Mouse (Mus musculus) common myeloid progenitor, adult 5-6 weeks (primary cell): Measurements from ENCODE around the gene Ergic2. TPM values are rescaled to one million over a fixed set of nuclear protein-coding genes. Genes with fewer than 3 reads are reported as not detected.

Experiments
- ATAC-seq: replicated peaks from 2 replicates; pipeline ENCODE4 v1.8.0; 2016; ENCODE audit warnings: low read depth, mild to moderate bottlenecking, moderate TSS enrichment, inconsistent platforms; ENCODE audit not compliant: poor library complexity, severe bottlenecking
- total RNA-seq: library from RNA; stranded (forward); fragments of 200-1000, 187-1606 nt; gene quantifications from 2 replicates; pipeline ENCODE4 v1.2.3, GENCODE M21; 2017

The Ergic2 gene
- total RNA-seq: 122 and 125 TPM in 2 replicates

- peak; percentile 93 for ATAC-seq
These were observed at the start of gene Ergic2 for GRCm38 (mm10) chr6:148211897-148212680. Gene Ergic2, minus strand, starts transcription at chr6:148212374.

GRCm38 (mm10) chr6:148260729-148261101, 48.5 kb upstream of the Ergic2 start:
- no peak for ATAC-seq

GRCm38 (mm10) chr6:148259979-148260728, 48.0 kb upstream of the Ergic2 start:
- no peak for ATAC-seq

DNA sequence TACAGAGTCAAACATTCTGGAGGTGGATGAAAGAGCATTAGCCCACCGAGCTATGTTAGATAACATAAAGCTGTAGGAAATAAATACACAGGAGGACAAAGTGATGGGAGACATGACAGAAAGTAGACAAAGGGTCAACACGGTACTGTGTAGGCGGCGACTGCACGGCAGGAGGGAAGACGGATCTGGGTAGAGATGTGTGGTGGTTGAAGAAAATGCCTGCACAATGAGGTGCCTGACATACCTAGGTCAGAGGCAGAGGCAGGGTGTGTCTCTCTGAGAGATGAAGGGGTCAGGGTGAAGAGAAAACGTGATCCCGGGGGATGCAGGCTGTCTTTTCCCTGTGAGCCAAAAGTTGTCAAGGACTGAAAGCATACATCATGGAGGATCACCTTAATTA, 46.9 kb upstream of the Ergic2 start:
- no peak for ATAC-seq

DNA sequence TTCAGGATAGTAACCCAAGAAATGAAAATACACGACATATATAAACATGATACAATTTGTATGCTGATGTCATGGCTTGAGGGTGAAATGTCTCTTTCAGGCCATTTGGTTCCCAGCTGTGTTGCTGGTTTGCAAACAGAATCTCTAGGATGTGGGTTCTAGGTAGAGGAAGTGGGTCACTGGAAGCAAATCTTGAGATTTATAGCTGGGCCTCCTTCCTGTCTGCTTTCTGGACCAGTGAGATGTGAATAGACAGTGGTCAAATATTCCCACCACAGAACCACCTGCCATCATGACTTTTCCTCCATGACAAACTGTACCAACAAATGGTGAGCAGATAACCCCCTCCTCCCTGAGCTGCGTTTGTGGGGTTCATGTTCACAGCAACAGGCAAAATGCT, 45.6 kb upstream of the Ergic2 start:
- peak; percentile 89 for ATAC-seq

- peak; percentile 37 for ATAC-seq
These were observed 43.9 kb upstream of the Ergic2 start for GRCm38 (mm10) chr6:148256109-148256508.

- ATAC-seq: no peak
These were observed 43.4 kb upstream of the Ergic2 start for GRCm38 (mm10) chr6:148255395-148256053.

DNA sequence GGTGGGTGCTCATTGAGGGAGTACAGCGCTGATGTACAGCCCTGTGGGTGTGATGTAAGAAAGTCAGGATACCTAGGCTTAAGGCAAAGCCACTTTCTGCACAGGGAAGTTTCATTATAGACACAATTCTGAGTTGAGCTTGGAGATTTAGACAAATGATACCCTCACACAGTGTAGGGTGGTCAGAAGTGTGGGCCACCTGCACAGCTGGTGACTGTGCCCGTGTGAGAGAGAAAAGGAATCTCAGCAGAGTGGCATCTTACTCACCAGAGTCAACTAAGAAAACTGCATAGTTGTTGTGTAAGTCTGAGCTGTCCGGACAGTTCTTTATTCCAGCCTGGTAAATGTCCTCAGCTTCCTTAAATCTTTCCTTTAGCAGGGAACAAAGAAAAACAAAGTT, 37.0 kb upstream of the Ergic2 start:
- ATAC-seq: no peak

DNA sequence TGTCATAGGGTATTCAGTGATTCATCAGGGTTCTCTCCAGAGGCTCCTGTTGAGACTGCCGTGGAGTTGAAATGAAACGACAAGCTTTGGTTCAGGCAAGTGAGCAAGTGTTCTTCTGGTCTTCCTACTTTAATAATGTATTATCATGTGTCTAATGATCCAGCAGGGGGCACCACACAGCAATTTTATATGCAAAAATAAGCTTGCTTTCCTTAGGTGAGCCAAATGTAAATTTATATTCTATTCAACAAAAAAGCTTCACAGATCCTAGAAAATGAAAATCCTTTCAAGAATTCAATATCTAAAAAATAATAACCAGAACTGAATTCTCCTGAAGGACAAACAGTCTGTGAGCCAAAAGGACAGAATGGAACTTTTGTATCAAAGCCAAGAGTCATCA, 36.5 kb upstream of the Ergic2 start:
- peak; percentile 69 for ATAC-seq

DNA sequence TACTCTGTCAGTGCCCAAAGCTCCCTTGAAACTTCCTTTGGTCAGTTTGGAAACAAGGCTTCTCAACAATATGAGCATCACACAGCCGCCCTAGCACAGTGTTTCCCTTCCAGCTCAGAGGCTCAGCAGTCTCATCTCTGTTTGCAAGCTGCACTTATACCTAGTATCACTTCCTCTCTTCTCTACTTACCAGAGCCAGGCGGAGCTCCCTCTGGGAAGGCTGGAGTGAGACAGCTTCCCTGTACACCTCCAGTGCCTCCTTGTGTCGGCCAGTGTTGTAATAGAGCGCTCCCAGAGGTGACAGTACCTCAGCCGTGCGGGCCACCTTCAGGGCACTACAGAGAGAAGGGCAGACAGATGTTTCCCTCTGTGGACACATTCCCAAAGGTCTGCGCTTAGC, 34.4 kb upstream of the Ergic2 start:
- ATAC-seq: peak; percentile 78

DNA sequence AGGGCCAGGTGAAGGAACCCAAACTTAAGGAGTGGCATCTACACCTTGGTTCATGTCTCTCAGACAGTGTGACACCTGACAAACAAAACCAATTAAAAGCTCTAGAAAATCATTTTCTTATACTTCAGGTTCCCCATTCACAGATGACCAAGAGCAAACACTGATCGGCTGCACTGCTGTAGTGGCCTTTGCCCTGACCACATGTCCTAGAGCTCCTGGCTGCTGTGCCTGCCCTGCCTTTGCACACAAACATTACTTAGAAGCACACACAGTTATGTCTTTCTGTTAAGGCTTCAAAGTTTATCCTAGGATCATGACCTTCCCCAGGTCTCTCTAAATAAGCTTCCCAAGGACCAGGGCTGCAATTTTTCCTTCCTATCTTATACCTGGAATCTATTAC, 32.7 kb upstream of the Ergic2 start:
- ATAC-seq: no peak

DNA sequence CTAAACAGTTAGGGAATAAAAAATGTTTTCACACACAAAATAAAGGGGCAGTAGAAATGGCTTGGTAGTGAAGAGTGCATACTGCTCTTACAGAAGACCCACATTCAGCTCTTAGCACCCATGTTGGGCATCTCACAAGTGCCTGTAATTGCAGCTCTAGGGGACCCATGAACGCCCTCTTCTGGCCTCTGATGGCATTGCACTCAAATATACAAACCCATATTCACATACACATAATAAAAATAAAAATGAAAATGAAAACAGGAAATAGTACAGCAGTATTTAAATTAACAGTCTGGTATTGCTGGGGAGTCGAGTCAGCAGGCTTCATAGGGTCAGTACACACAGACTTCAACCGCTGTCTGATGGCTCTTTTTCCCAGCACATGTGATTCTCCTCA, 30.1 kb upstream of the Ergic2 start:
- no peak for ATAC-seq

- ATAC-seq: no peak
These were observed 29.5 kb upstream of the Ergic2 start for GRCm38 (mm10) chr6:148241685-148242084.

DNA sequence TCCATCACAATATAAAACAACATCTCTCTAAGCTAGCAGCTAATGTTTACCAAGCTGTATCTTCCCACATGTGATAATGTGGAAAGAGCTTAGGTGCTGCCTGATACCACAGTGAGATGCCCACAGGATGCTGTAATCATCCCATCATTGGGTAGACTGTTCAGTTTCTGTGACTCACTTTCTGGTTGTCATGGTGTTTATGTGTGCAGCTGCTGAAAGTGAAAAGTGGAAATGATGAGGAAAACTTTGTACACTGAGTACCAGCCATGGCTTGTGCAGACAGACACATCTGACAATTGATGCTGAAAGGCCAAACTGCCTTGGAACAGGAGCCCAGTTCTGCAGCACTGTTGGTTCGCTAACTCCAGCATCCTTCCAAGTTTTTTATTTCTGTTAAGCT, 27.1 kb upstream of the Ergic2 start:
- ATAC-seq: no peak

DNA sequence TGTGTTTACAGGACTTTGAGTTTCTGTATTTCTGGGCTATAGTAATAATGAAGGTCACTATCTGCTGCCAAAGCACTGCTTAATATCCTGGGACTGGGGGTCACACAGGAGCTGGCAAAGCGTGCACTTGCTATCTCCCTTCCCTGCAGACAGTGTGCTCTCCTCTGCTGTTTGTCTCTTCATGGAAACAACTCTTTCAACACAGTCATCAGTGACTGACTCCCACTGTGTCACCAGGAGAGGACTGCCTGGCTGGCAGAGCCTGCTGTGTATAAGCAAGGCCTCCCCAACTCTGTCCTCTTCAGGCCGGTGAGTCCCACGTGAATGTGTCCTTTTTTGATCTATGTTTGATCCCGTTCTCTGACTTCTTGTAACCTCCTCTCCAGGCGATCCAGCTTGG, 25.3 kb upstream of the Ergic2 start:
- ATAC-seq: no peak

- ATAC-seq: no peak
These were observed 22.1 kb upstream of the Ergic2 start for GRCm38 (mm10) chr6:148234105-148234828.

GRCm38 (mm10) chr6:148227542-148227941, 15.4 kb upstream of the Ergic2 start:
- no peak for ATAC-seq

GRCm38 (mm10) chr6:148222686-148223085, 10.5 kb upstream of the Ergic2 start:
- ATAC-seq: no peak

DNA sequence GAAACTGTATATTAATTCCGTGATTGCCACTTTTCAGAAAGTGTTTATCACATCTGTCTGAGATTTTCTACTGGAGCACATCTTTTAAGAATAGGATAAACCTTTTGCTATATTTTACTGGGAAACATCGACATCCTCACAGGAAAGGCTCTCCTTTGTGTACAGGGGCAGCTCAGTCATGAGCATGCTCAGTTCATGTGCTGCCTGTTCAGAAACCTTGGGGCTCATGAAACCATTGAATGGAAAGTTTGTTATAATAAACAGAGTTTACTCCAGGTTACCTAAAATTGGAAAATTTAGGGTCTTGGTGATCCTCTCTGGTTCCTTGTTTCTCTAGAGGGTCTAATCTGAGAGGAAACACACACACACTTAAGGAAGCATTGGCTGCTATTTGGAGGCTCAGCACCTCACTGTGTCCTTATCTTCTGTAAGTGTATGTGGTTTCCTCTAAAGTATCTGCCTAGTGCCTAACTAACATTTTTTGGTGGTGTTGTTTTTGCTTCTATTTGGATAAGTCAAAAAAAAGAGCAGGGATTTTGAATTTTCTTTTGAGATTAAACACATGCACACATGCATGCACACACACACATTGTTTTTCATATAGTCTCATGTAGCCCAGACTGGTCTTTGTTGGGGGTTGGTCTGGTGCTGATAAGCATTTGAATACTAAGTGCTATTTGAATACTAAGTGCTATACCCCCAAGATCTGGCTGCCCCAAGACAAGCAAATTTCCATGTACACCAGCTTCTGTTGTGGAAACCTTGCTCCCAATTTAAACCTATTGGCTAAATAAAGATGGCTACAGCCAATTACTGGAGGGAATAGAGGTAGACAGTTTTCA, 6.3 kb upstream of the Ergic2 start:
- peak; percentile 82 for ATAC-seq

DNA sequence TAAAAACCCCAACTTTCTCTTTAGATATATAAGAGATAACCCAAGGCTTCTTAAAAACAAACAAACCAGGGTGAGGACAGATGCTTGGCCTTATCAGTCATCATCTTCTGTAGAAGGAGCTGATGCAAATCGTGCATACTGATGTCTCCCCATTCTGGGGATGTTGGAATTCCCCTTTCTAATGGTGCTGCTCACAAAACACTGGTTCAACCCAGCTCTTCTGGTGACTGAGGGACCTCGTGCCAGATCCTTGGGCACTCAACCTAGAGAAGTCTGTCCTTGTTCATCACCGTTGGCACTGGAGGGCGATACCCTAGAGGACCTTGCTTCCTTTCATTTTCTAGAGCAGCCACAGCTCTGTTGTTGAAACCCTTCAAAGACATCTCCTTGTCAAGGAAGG, 4.6 kb upstream of the Ergic2 start:
- ATAC-seq: no peak
